Mouse (Mus musculus): Measurements from ENCODE around the gene Eif5a. TPM values are rescaled to one million over a fixed set of nuclear protein-coding genes. Genes with fewer than 3 reads are reported as not detected.

Gene Eif5a
- polyA plus RNA-seq, 1 experiment from 2014 or later: 1,061 TPM

DNA sequence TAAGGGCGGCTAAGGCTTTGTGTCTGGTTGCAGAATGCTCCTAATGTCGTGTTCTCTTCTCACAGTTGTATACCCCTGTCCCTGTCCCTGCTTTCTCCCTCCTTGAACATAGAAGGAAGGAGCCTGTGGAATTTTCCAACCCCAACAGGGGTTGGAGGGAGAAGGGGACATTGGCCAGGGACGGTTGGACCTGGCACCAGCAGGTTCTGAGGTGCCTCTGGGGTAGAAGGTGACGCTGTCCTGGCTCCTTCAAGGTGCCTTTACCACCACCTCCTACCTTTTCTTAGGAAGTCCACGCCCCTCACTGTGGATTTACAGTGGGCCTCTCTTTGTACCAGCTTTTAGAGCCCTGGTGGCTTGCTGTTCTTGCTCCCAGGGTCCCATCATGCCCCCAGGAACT, 16.1 kb upstream of the Eif5a start:
- H3K27ac ChIP-seq (ENCODE audit: low read length): no peak overlapping the region
- peaks cover 4% of the 10 kb centered on the region; the same call in 1 of the 2 replicates for H3K4me1 ChIP-seq (ENCODE audit: control insufficient read depth, insufficient read depth, low read length)
- H3K4me3 ChIP-seq (ENCODE audit: low read depth, low read length): no peak overlapping the region
- no peak for ATAC-seq
- no peaks in the 10 kb centered on the region for H3K9me3 ChIP-seq (replicated peaks; ENCODE audit: control insufficient read depth, low read length, poor library complexity, severe bottlenecking)
- H3K36me3 ChIP-seq (ENCODE audit: control insufficient read depth, insufficient read depth, low read length): no peaks in the 10 kb centered on the region
- no peak overlapping the region for H3K4me2 ChIP-seq (ENCODE audit: low read length)
- H3K9ac ChIP-seq (ENCODE audit: low read depth, low read length): no peak overlapping the region
- H3K27me3 ChIP-seq (ENCODE audit: control insufficient read depth, insufficient read depth, low read depth, low read length): peaks cover 19% of the 10 kb centered on the region
- 69% methylated on average over 5 of the region's 5 CpGs for WGBS

- Histone ChIP-seq H3K9ac (ENCODE audit: low read depth, low read length) (no peak overlapping the region), H3K9me3 (replicated peaks; ENCODE audit: control insufficient read depth, low read length, poor library complexity, severe bottlenecking) (no peaks in the 10 kb centered on the region), H3K27ac (ENCODE audit: low read length) (no peak overlapping the region), H3K4me2 (ENCODE audit: low read length) (no peak overlapping the region), H3K4me1 (ENCODE audit: control insufficient read depth, insufficient read depth, low read length) (peaks cover 4% of the 10 kb centered on the region; the same call in 1 of the 2 replicates), H3K36me3 (ENCODE audit: control insufficient read depth, insufficient read depth, low read length) (no peaks in the 10 kb centered on the region), H3K27me3 (ENCODE audit: control insufficient read depth, insufficient read depth, low read depth, low read length) (peaks cover 19% of the 10 kb centered on the region), H3K4me3 (ENCODE audit: low read depth, low read length) (no peak overlapping the region)
- no peak for ATAC-seq
- 29% methylated on average over 4 of the region's 4 CpGs for WGBS
Measured at GRCm38 (mm10) chr11:69937385-69937784, 15.6 kb upstream of the Eif5a start.

GRCm38 (mm10) chr11:69936714-69937347, 15.1 kb upstream of the Eif5a start:
- WGBS: 42% methylated on average over 9 of the region's 9 CpGs
- Histone ChIP-seq H3K4me2 (ENCODE audit: low read length) (peak overlapping the region; percentile 97), H3K27ac (ENCODE audit: low read length) (no peak overlapping the region), H3K9me3 (replicated peaks; ENCODE audit: control insufficient read depth, low read length, poor library complexity, severe bottlenecking) (no peaks in the 10 kb centered on the region), H3K36me3 (ENCODE audit: control insufficient read depth, insufficient read depth, low read length) (no peaks in the 10 kb centered on the region), H3K4me3 (ENCODE audit: low read depth, low read length) (no peak overlapping the region), H3K9ac (ENCODE audit: low read depth, low read length) (no peak overlapping the region), H3K27me3 (ENCODE audit: control insufficient read depth, insufficient read depth, low read depth, low read length) (peaks cover 19% of the 10 kb centered on the region), H3K4me1 (ENCODE audit: control insufficient read depth, insufficient read depth, low read length) (peaks cover 4% of the 10 kb centered on the region; the same call in 1 of the 2 replicates)
- ATAC-seq: no peak

- H3K27ac ChIP-seq (ENCODE audit: low read length): no peak overlapping the region
- WGBS: 1% methylated on average over 28 of the region's 30 CpGs
- no peak; the same call in 1 of the 2 replicates for ATAC-seq
Measured at GRCm38 (mm10) chr11:69936156-69936555, 14.4 kb upstream of the Eif5a start.

DNA sequence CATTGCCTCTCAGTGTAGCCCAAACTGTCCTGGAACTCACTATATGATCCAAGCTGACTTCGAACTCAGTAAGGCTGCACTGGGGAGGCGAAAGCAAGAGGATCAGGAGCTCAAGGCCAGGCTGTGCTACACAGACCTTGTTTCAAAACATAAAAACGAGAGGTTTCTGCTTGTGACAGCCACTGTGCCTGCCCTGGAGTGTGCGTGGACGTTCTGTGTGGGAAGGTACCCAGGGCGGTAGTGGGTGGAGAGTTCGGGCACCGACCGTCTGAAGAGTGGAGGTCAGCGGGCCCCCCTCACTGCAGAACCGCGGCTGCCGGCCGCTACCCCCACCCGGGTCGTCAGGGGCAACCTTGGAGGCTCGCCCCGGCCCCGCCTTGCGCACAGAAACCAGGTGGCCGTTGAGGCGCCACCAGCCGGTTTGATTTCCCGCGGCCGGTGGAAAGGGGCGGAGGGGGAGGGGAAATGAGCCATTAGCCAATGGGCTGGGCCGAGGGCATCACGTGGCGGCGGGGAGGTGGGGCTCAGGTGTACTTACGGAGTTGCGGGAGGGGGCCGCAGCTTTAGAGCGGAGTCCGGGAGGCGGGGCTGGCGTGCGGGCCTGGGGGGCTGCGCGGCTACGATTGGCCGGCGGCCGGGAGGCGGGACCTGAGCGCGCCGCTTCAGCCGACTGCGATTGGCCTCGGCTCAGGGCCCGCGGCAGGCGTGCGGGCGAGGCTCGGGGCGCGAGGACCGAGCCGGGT, 13.6 kb upstream of the Eif5a start, which contains the start of gene Ybx2:
Gene Ybx2 (plus strand): TSS at position 660 of the 743 bp plus-strand sequence.
- Histone ChIP-seq H3K36me3 (ENCODE audit: control insufficient read depth, insufficient read depth, low read length) (no peaks in the 10 kb centered on the region), H3K4me1 (ENCODE audit: control insufficient read depth, insufficient read depth, low read length) (peaks cover 4% of the 10 kb centered on the region; the same call in 1 of the 2 replicates), H3K4me2 (ENCODE audit: low read length) (peak within 1 kb of the TSS; percentile 97), H3K27me3 (ENCODE audit: control insufficient read depth, insufficient read depth, low read depth, low read length) (peaks cover 19% of the 10 kb centered on the region), H3K27ac (ENCODE audit: low read length) (no peak within 1 kb of the TSS), H3K9ac (ENCODE audit: low read depth, low read length) (peak within 1 kb of the TSS; percentile 68), H3K9me3 (replicated peaks; ENCODE audit: control insufficient read depth, low read length, poor library complexity, severe bottlenecking) (no peaks in the 10 kb centered on the region), H3K4me3 (ENCODE audit: low read depth, low read length) (peak within 1 kb of the TSS; percentile 66)
- 1% methylated on average over 33 of the region's 62 CpGs for WGBS
- peak; percentile 93 for ATAC-seq

More at GRCm38 (mm10) chr11:69936156-69936555, 14.4 kb upstream of the Eif5a start:
- Histone ChIP-seq H3K4me3 (ENCODE audit: low read depth, low read length) (peak overlapping the region; percentile 66), H3K36me3 (ENCODE audit: control insufficient read depth, insufficient read depth, low read length) (no peaks in the 10 kb centered on the region), H3K9me3 (replicated peaks; ENCODE audit: control insufficient read depth, low read length, poor library complexity, severe bottlenecking) (no peaks in the 10 kb centered on the region), H3K27me3 (ENCODE audit: control insufficient read depth, insufficient read depth, low read depth, low read length) (peaks cover 19% of the 10 kb centered on the region), H3K9ac (ENCODE audit: low read depth, low read length) (peak overlapping the region; percentile 68), H3K4me1 (ENCODE audit: control insufficient read depth, insufficient read depth, low read length) (peaks cover 4% of the 10 kb centered on the region; the same call in 1 of the 2 replicates), H3K4me2 (ENCODE audit: low read length) (peak overlapping the region; percentile 97)

- no peak for ATAC-seq
- 23% methylated on average over 6 of the region's 6 CpGs for WGBS
- peaks cover 4% of the 10 kb centered on the region; the same call in 1 of the 2 replicates for H3K4me1 ChIP-seq (ENCODE audit: control insufficient read depth, insufficient read depth, low read length)
- no peak overlapping the region for H3K9ac ChIP-seq (ENCODE audit: low read depth, low read length)
- H3K27me3 ChIP-seq (ENCODE audit: control insufficient read depth, insufficient read depth, low read depth, low read length): peaks cover 19% of the 10 kb centered on the region
- H3K4me3 ChIP-seq (ENCODE audit: low read depth, low read length): no peak overlapping the region
- peak overlapping the region; percentile 25; the same call in 1 of the 2 replicates for H3K4me2 ChIP-seq (ENCODE audit: low read length)
- no peaks in the 10 kb centered on the region for H3K36me3 ChIP-seq (ENCODE audit: control insufficient read depth, insufficient read depth, low read length)
- H3K9me3 ChIP-seq (replicated peaks; ENCODE audit: control insufficient read depth, low read length, poor library complexity, severe bottlenecking): no peaks in the 10 kb centered on the region
- H3K27ac ChIP-seq (ENCODE audit: low read length): no peak overlapping the region
Measured at GRCm38 (mm10) chr11:69934681-69935080, 12.9 kb upstream of the Eif5a start.

GRCm38 (mm10) chr11:69934169-69934568, 12.4 kb upstream of the Eif5a start:
- Histone ChIP-seq H3K36me3 (ENCODE audit: control insufficient read depth, insufficient read depth, low read length) (no peaks in the 10 kb centered on the region), H3K9ac (ENCODE audit: low read depth, low read length) (no peak overlapping the region), H3K27ac (ENCODE audit: low read length) (no peak overlapping the region), H3K9me3 (replicated peaks; ENCODE audit: control insufficient read depth, low read length, poor library complexity, severe bottlenecking) (no peaks in the 10 kb centered on the region), H3K4me2 (ENCODE audit: low read length) (peak overlapping the region; percentile 25), H3K4me1 (ENCODE audit: control insufficient read depth, insufficient read depth, low read length) (peaks cover 4% of the 10 kb centered on the region; the same call in 1 of the 2 replicates), H3K4me3 (ENCODE audit: low read depth, low read length) (0 out of 2 replicates have a peak overlapping the region, but pooled peaks have one; percentile 1), H3K27me3 (ENCODE audit: control insufficient read depth, insufficient read depth, low read depth, low read length) (peaks cover 19% of the 10 kb centered on the region)
- 0 out of 2 replicates have a peak, but pooled peaks have one; percentile 30 for ATAC-seq
- WGBS: under 1% methylated on average over 18 of the region's 18 CpGs

GRCm38 (mm10) chr11:69933066-69933465, 11.3 kb upstream of the Eif5a start:
- H3K9ac ChIP-seq (ENCODE audit: low read depth, low read length): no peak overlapping the region
- no peak for ATAC-seq
- no peak overlapping the region for H3K27ac ChIP-seq (ENCODE audit: low read length)
- no peaks in the 10 kb centered on the region for H3K36me3 ChIP-seq (ENCODE audit: control insufficient read depth, insufficient read depth, low read length)
- WGBS: 78% methylated on average over 4 of the region's 4 CpGs
- H3K4me1 ChIP-seq (ENCODE audit: control insufficient read depth, insufficient read depth, low read length): peaks cover 4% of the 10 kb centered on the region; the same call in 1 of the 2 replicates
- no peak overlapping the region for H3K4me2 ChIP-seq (ENCODE audit: low read length)
- no peak overlapping the region for H3K4me3 ChIP-seq (ENCODE audit: low read depth, low read length)
- no peaks in the 10 kb centered on the region for H3K9me3 ChIP-seq (replicated peaks; ENCODE audit: control insufficient read depth, low read length, poor library complexity, severe bottlenecking)
- H3K27me3 ChIP-seq (ENCODE audit: control insufficient read depth, insufficient read depth, low read depth, low read length): peaks cover 13% of the 10 kb centered on the region

DNA sequence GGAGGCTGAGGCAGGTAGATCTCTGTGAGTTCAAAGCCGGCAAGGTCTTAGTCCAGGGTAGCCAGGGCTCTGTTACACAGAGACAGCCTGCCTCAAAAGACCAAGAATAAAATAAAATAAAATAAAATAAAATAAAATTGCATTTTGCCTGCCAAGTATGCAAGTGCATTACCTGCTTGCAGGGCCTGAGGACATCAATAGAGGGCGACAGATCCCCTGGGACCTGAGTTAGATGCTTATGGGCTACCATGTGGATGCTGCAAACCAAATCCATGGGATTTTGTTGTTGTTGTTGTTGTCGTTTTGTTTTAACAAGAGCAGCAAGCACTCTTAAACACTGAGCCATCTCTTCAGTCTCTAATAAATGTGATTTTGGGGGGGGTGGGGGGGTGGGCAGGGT, 10.5 kb upstream of the Eif5a start:
- H3K27ac ChIP-seq (ENCODE audit: low read length): no peak overlapping the region
- no peak for ATAC-seq
- H3K27me3 ChIP-seq (ENCODE audit: control insufficient read depth, insufficient read depth, low read depth, low read length): peaks cover 6% of the 10 kb centered on the region
- H3K4me2 ChIP-seq (ENCODE audit: low read length): no peak overlapping the region
- peaks cover 4% of the 10 kb centered on the region; the same call in 1 of the 2 replicates for H3K4me1 ChIP-seq (ENCODE audit: control insufficient read depth, insufficient read depth, low read length)
- no peaks in the 10 kb centered on the region for H3K9me3 ChIP-seq (replicated peaks; ENCODE audit: control insufficient read depth, low read length, poor library complexity, severe bottlenecking)
- no peak overlapping the region for H3K9ac ChIP-seq (ENCODE audit: low read depth, low read length)
- H3K36me3 ChIP-seq (ENCODE audit: control insufficient read depth, insufficient read depth, low read length): no peaks in the 10 kb centered on the region
- no peak overlapping the region for H3K4me3 ChIP-seq (ENCODE audit: low read depth, low read length)
- WGBS: 35% methylated on average over 3 of the region's 3 CpGs
